Mouse (Mus musculus) midbrain, postnatal 0 days (tissue): ENCODE results near the gene Adk. TPM values are rescaled to one million over a fixed set of nuclear protein-coding genes. Genes with fewer than 3 reads are reported as not detected.

Experiments
- ATAC-seq: fragments of 200-750 bp; cut with Nextera tagmentation; 2 replicates; pipeline ENCODE4 v1.8.0; 2017; ENCODE audit warnings: moderate number of reproducible peaks, mild to moderate bottlenecking, moderate TSS enrichment, moderate library complexity; ENCODE audit not compliant: low FRiP score
- DNase-seq: peaks from one replicate; pipeline ENCODE4 v3.0.0-alpha.2; 2015; ENCODE audit warnings: low spot score
- H3K27ac ChIP-seq: fragments of 300-500 bp; sonication (generic); 2 replicates; pipeline ENCODE4 v1.5.1; 2014; ENCODE audit warnings: low read depth, mild to moderate bottlenecking, low read length, mixed read lengths
- H3K27me3 ChIP-seq: fragments of 300-500 bp; sonication (generic); 2 replicates; pipeline ENCODE4 v1.6.1; 2014; ENCODE audit warnings: low read length, control low read depth, mixed read lengths; ENCODE audit not compliant: insufficient read depth
- H3K36me3 ChIP-seq: fragments of 300-500 bp; sonication (generic); 2 replicates; pipeline ENCODE4 v1.6.1; 2014; ENCODE audit warnings: low read length, control low read depth, mixed read lengths; ENCODE audit not compliant: insufficient read depth
- H3K4me1 ChIP-seq: fragments of 300-500 bp; sonication (generic); 2 replicates; pipeline ENCODE4 v1.6.1; 2014; ENCODE audit warnings: mild to moderate bottlenecking, control low read depth, antibody characterized with exemption, low read length, mixed read lengths; ENCODE audit not compliant: insufficient read depth
- H3K4me2 ChIP-seq: fragments of 300-500 bp; sonication (generic); 2 replicates; pipeline ENCODE4 v1.6.1; 2014; ENCODE audit warnings: low read depth, mild to moderate bottlenecking, low read length, mixed read lengths; ENCODE audit not compliant: poor library complexity, severe bottlenecking
- H3K4me3 ChIP-seq: fragments of 300-500 bp; sonication (generic); 2 replicates; pipeline ENCODE4 v1.5.1; 2014; ENCODE audit warnings: low read depth, mild to moderate bottlenecking, low read length, moderate library complexity
- H3K9ac ChIP-seq: fragments of 300-500 bp; sonication (generic); replicated peaks from 2 replicates; pipeline ENCODE4 v1.6.1; 2014; ENCODE audit warnings: mild to moderate bottlenecking, low read length, moderate library complexity, mixed read lengths; ENCODE audit not compliant: poor library complexity, severe bottlenecking
- H3K9me3 ChIP-seq: fragments of 300-500 bp; sonication (generic); 2 replicates; pipeline ENCODE4 v1.6.1; 2016; ENCODE audit warnings: low read length, control low read depth
- CTCF ChIP-seq: IDR thresholded peaks from 2 replicates; pipeline ENCODE4 v1.5.1; 2016; ENCODE audit warnings: antibody characterized with exemption, mild to moderate bottlenecking
- WGBS: fragments of 180-500 bp; shearing (Covaris S2); extraction: QIAGEN DNeasy Blood & Tissue Kit; methylation state at CpG from one replicate; pipeline ENCODE4 v1.1.7; 2014; 5-methylcytosine and 5-hydroxymethylcytosine counted together
- polyA plus RNA-seq: library from polyadenylated mRNA; unstranded; fragments of >200 nt; fragmentation: Nextera tagmentation; extraction: Ambion mirVana; gene quantifications from 2 replicates; pipeline ENCODE4 v1.2.1, GENCODE M21; 2015
- total RNA-seq: library from RNA; depleted of rRNA; stranded (reverse); fragments of >200 nt; gene quantifications from 2 replicates; pipeline ENCODE4 v1.2.3, GENCODE M21; 2014

Gene Adk
- total and polyA plus RNA-seq, 2 experiments from 2014 or later: 25.3 to 50.6 TPM

GRCm38 (mm10) chr14:21286274-21286673 lies 233.9 kb downstream of the Adk start:
- H3K4me1 ChIP-seq: no peaks in the 10 kb centered on the region
- no peaks in the 10 kb centered on the region for H3K9me3 ChIP-seq
- H3K27ac ChIP-seq: no peak overlapping the region
- H3K4me2 ChIP-seq: no peak overlapping the region
- H3K4me3 ChIP-seq: no peak overlapping the region
- no peaks in the 10 kb centered on the region for H3K36me3 ChIP-seq
- no peak for TF ChIP-seq CTCF
- no peaks in the 10 kb centered on the region for H3K27me3 ChIP-seq
- ATAC-seq (no peak), DNase-seq (no peak)
- WGBS: 80% methylated on average over 7 of the region's 7 CpGs
- no peak overlapping the region for H3K9ac ChIP-seq

GRCm38 (mm10) chr14:21287726-21288442 lies 235.5 kb downstream of the Adk start:
- ATAC-seq (no peak), DNase-seq (no peak)
- Histone ChIP-seq H3K27me3 (no peaks in the 10 kb centered on the region), H3K9me3 (no peaks in the 10 kb centered on the region), H3K4me3 (no peak overlapping the region), H3K4me2 (no peak overlapping the region), H3K27ac (no peak overlapping the region), H3K4me1 (no peaks in the 10 kb centered on the region), H3K36me3 (no peaks in the 10 kb centered on the region), H3K9ac (no peak overlapping the region)
- WGBS: 86% methylated on average over 9 of the region's 9 CpGs
- no peak for TF ChIP-seq CTCF

DNA sequence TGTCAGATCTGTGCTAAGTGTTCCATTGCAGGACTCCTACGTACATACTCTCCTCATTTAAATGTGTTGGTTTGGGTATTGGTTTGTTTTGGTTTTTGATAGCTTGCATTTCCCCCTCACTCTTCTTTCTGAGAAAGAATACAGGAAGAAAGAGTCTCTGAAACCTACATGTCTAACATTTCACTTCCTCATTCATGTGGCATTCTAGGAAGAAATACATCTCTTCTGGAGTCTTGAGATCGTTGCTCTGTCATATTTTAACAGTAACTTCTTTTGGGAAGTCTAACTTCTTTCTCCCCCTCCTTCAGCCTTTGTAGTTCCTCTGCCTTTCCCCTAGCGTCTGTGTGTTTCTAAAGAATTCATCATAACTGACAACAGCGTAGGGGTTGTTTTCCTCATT lies 247.4 kb downstream of the Adk start:
- H3K9me3 ChIP-seq: no peaks in the 10 kb centered on the region
- no peak overlapping the region for H3K27ac ChIP-seq
- H3K4me1 ChIP-seq: no peaks in the 10 kb centered on the region
- no peak overlapping the region for H3K4me2 ChIP-seq
- H3K27me3 ChIP-seq: no peaks in the 10 kb centered on the region
- DNase-seq (no peak), ATAC-seq (no peak)
- H3K9ac ChIP-seq: no peak overlapping the region
- no peaks in the 10 kb centered on the region for H3K36me3 ChIP-seq
- no peak for TF ChIP-seq CTCF
- 85% methylated on average over 4 of the region's 4 CpGs for WGBS
- H3K4me3 ChIP-seq: no peak overlapping the region

- WGBS: 89% methylated on average over 1 of the region's 1 CpGs
- no peaks in the 10 kb centered on the region for H3K27me3 ChIP-seq
- no peak overlapping the region for H3K9ac ChIP-seq
- no peaks in the 10 kb centered on the region for H3K9me3 ChIP-seq
- no peak overlapping the region for H3K4me2 ChIP-seq
- H3K36me3 ChIP-seq: no peaks in the 10 kb centered on the region
- no peak for ATAC-seq
- TF ChIP-seq CTCF: no peak
- H3K4me3 ChIP-seq: no peak overlapping the region
- H3K27ac ChIP-seq: no peak overlapping the region
- no peak for DNase-seq
- no peaks in the 10 kb centered on the region for H3K4me1 ChIP-seq
Measured at GRCm38 (mm10) chr14:21304815-21305214, 252.4 kb downstream of the Adk start.

DNA sequence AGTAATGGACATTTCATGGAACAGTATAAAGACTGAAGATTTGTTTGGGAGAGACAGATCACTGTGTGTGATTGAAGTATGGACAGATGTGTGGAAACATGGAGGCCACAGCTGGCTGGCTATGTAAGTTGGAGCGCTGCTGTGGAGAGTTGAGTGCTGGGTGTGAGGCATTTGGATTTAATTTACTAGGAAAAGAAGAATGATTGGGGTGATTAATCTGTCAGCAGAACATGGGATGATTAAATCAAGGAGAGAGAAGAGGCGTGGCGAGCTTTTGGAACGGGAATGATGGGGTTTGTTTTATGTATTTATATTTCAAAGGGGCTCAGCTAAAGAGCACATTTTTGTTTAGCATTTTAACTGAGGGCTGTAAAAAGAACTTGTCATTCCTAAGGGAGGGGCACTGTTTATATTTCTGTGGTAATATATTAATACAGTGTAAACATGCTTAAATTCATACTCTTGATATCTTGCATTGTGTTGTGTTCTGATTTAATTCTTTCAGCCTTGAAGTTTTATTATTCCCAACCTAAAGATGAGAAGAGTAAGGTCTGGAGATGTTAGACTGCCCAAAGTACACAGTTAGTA lies 256.1 kb downstream of the Adk start:
- no peak for ATAC-seq
- H3K9ac ChIP-seq: no peak overlapping the region
- no peak overlapping the region for H3K27ac ChIP-seq
- no peak for TF ChIP-seq CTCF
- H3K4me2 ChIP-seq: no peak overlapping the region
- no peaks in the 10 kb centered on the region for H3K9me3 ChIP-seq
- no peak for DNase-seq
- no peaks in the 10 kb centered on the region for H3K4me1 ChIP-seq
- H3K27me3 ChIP-seq: no peaks in the 10 kb centered on the region
- 89% methylated on average over 4 of the region's 4 CpGs for WGBS
- H3K4me3 ChIP-seq: no peak overlapping the region
- no peaks in the 10 kb centered on the region for H3K36me3 ChIP-seq

- no peak for DNase-seq
- no peak overlapping the region for H3K27ac ChIP-seq
- ATAC-seq: no peak
Measured at GRCm38 (mm10) chr14:21310530-21310929, 258.2 kb downstream of the Adk start.

More at GRCm38 (mm10) chr14:21310530-21310929, 258.2 kb downstream of the Adk start:
- H3K4me1 ChIP-seq: no peaks in the 10 kb centered on the region
- no peak overlapping the region for H3K4me2 ChIP-seq
- H3K4me3 ChIP-seq: no peak overlapping the region
- H3K36me3 ChIP-seq: no peaks in the 10 kb centered on the region
- H3K9ac ChIP-seq: no peak overlapping the region
- no peak for TF ChIP-seq CTCF
- H3K27me3 ChIP-seq: no peaks in the 10 kb centered on the region
- WGBS: 88% methylated on average over 5 of the region's 5 CpGs
- no peaks in the 10 kb centered on the region for H3K9me3 ChIP-seq
